Mouse (Mus musculus) heart, embryonic 13.5 days (tissue): ENCODE data around the gene Maneal. TPM values are rescaled to one million over a fixed set of nuclear protein-coding genes. Genes with fewer than 3 reads are reported as not detected.

ENCODE experiments used
- ATAC-seq: fragments of 200-750 bp; cut with Nextera tagmentation; 2 replicates; pipeline ENCODE4 v1.8.0; 2017; ENCODE audit warnings: moderate TSS enrichment; ENCODE audit not compliant: insufficient number of reproducible peaks, low FRiP score, low TSS enrichment; ENCODE audit errors: extremely low read depth
- H3K27ac ChIP-seq: fragments of 300-500 bp; sonication (generic); replicated peaks from 2 replicates; pipeline ENCODE4 v1.5.1; 2015; ENCODE audit warnings: moderate library complexity, mild to moderate bottlenecking, inconsistent platforms
- H3K27me3 ChIP-seq: fragments of 300-500 bp; sonication (generic); replicated peaks from 2 replicates; pipeline ENCODE4 v1.6.1; 2015; ENCODE audit warnings: mild to moderate bottlenecking, inconsistent platforms
- H3K36me3 ChIP-seq: fragments of 300-500 bp; sonication (generic); 2 replicates; pipeline ENCODE4 v1.6.1; 2015; ENCODE audit warnings: mild to moderate bottlenecking, inconsistent platforms
- H3K4me1 ChIP-seq: fragments of 300-500 bp; sonication (generic); 2 replicates; pipeline ENCODE4 v1.6.1; 2015; ENCODE audit warnings: inconsistent platforms
- H3K4me2 ChIP-seq: fragments of 300-500 bp; sonication (generic); 2 replicates; pipeline ENCODE4 v1.6.1; 2015; ENCODE audit warnings: inconsistent platforms, mild to moderate bottlenecking, moderate library complexity
- H3K4me3 ChIP-seq: fragments of 300-500 bp; sonication (generic); 2 replicates; pipeline ENCODE4 v1.5.1; 2015; ENCODE audit warnings: moderate library complexity, mild to moderate bottlenecking, inconsistent platforms
- H3K9ac ChIP-seq: fragments of 300-500 bp; sonication (generic); 2 replicates; pipeline ENCODE4 v1.6.1; 2015; ENCODE audit warnings: inconsistent platforms, mild to moderate bottlenecking, moderate library complexity
- H3K9me3 ChIP-seq: fragments of 300-500 bp; sonication (generic); 2 replicates; pipeline ENCODE4 v1.6.1; 2016; ENCODE audit warnings: inconsistent platforms
- WGBS: fragments of 180-500 bp; shearing (Covaris S2); methylation state at CpG from one replicate; pipeline ENCODE4 v1.1.7; 2015; ENCODE audit warnings: mixed read lengths; 5-methylcytosine and 5-hydroxymethylcytosine counted together
- polyA plus RNA-seq: library from polyadenylated mRNA; unstranded; fragments of >200 nt; fragmentation: Nextera tagmentation; extraction: Ambion mirVana; gene quantifications from 2 replicates; pipeline ENCODE4 v1.2.1, GENCODE M21; 2015

Gene Maneal
- polyA plus RNA-seq, 1 experiment from 2014 or later: not detected

DNA sequence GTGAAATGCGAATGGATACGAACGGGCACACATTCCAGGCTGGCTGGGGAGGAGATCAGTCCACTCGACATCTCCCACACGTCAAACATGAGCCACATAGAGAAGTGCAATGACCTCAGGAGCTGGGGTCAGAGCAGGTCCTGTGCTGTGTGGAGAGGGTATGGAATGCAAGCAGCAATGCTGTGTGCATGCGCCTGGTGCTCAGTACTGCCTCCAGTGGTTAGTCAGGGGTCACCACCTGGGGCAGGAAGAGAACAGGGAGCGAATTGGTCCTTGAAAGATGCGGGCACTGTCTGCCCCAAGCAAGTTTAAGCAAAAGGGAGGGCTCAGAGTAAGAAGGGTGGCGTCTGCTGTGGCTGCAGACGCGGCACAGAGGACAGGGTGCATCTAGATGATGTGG is 18.5 kb downstream of the Maneal start:
- Histone ChIP-seq H3K9ac (no peak overlapping the region), H3K27ac (no peak overlapping the region), H3K4me3 (no peak overlapping the region), H3K4me1 (peaks cover 6% of the 10 kb centered on the region; the same call in 1 of the 2 replicates), H3K36me3 (peaks cover 50% of the 10 kb centered on the region), H3K9me3 (no peaks in the 10 kb centered on the region), H3K4me2 (no peak overlapping the region), H3K27me3 (no peaks in the 10 kb centered on the region)
- ATAC-seq: no peak
- 43% methylated on average over 11 of the region's 11 CpGs for WGBS

DNA sequence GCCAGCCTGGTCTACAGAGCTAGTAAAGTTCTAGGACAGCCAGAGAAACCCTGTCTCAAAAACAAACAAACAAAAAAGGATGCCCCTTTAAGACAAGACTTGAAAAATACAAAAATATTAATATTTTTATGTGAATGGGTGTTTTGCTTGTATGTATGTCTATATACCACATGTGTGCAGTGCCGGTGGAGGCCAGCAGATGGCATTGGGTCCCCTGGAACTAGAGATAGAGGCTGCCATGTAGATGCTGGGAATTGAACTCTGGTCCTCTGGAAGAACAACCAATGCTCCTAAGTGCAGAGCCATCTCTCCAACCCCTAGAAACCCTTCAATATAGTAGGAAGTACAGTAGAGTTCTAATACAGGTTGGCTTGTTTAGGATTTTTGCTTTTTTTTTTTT is 21.0 kb downstream of the Maneal start:
- Histone ChIP-seq H3K4me1 (no peaks in the 10 kb centered on the region), H3K4me2 (no peak overlapping the region), H3K27me3 (no peaks in the 10 kb centered on the region), H3K27ac (no peak overlapping the region), H3K9ac (no peak overlapping the region), H3K9me3 (no peaks in the 10 kb centered on the region), H3K4me3 (no peak overlapping the region), H3K36me3 (peaks cover 66% of the 10 kb centered on the region)
- ATAC-seq: no peak
- 95% methylated on average over 1 of the region's 1 CpGs for WGBS

DNA sequence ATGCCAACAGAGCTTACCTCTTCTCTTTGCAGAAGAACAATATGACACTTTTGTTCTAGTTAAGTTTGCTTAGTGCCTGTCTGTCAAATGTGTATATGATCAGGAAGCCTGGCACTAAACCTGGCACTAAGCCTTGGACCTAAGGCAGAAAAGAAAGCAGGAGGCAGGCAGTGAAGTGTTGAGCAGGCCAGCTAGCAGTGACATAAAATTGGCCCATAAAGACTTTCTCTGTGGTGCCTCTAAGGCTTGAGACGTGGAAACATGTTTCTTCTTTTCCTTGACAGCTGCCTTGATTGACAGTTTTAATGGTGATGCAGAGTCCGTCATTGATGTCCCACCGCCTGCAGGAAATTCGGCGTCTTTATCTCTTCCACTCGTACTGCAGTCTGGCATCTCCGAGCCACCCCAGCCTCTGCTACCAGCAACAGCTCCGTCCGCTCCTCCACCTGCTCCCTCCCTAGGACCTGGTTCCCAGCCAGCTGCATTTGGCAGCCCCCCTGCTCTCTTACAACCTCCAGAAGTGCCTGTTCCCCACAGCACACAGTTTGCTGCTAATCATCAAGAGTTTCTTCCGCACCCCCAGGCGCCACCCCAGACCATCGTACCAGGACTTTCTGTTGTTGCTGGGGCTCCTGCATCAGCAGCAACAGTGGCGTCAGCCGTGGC is 23.8 kb downstream of the Maneal start:
- ATAC-seq: no peak
- Histone ChIP-seq H3K4me2 (no peak overlapping the region), H3K4me1 (no peaks in the 10 kb centered on the region), H3K4me3 (no peak overlapping the region), H3K9me3 (no peaks in the 10 kb centered on the region), H3K36me3 (peaks cover 78% of the 10 kb centered on the region), H3K27ac (no peak overlapping the region), H3K9ac (no peak overlapping the region), H3K27me3 (no peaks in the 10 kb centered on the region)
- 76% methylated on average over 14 of the region's 14 CpGs for WGBS

DNA sequence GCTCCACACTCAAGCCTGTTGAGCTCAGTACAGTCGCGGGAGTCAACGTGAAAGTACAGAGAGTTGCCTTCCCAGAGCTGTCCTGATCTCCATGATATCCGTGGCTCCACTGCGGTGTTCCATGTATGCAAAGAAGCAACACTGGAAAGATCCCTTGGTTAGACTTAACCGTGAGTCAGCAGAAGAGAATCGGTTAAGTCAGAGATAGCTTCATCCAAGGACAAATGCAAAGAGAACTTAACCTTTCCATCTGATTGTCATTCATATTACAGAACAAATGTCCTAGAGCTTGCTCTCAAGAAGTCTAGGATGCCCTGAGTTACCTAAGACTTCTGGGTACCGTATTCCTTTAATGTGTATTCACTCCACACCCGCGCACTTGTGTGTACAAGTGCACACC is 29.2 kb downstream of the Maneal start:
- Histone ChIP-seq H3K4me2 (no peak overlapping the region), H3K27ac (no peak overlapping the region), H3K9ac (no peak overlapping the region), H3K27me3 (no peaks in the 10 kb centered on the region), H3K36me3 (peaks cover 62% of the 10 kb centered on the region), H3K9me3 (no peaks in the 10 kb centered on the region), H3K4me3 (no peak overlapping the region), H3K4me1 (no peaks in the 10 kb centered on the region)
- 92% methylated on average over 10 of the region's 10 CpGs for WGBS
- ATAC-seq: no peak

DNA sequence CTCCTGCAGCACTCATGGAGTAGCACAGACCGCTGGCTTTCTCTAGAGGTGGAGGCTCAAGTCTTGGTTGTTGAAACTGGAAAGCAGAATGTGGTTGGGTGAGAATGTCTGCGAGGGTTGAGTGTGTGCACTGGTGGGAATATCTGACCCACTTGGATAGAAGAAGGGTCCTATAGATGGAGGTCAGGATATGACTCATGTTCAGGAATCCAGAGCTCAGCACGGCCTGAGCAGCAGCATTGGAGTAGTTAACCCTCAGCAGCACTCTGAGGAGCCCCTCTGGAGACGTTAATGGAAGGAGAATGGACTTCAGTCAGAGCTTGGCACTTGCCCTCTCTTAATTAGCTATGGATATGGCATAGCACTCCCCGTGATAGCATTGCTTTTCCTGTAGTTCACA is 32.3 kb downstream of the Maneal start:
- WGBS: 66% methylated on average over 5 of the region's 5 CpGs
- Histone ChIP-seq H3K4me1 (no peaks in the 10 kb centered on the region), H3K4me3 (no peak overlapping the region), H3K9ac (no peak overlapping the region), H3K36me3 (peaks cover 72% of the 10 kb centered on the region), H3K4me2 (no peak overlapping the region), H3K9me3 (no peaks in the 10 kb centered on the region), H3K27ac (no peak overlapping the region), H3K27me3 (no peaks in the 10 kb centered on the region)
- no peak for ATAC-seq

DNA sequence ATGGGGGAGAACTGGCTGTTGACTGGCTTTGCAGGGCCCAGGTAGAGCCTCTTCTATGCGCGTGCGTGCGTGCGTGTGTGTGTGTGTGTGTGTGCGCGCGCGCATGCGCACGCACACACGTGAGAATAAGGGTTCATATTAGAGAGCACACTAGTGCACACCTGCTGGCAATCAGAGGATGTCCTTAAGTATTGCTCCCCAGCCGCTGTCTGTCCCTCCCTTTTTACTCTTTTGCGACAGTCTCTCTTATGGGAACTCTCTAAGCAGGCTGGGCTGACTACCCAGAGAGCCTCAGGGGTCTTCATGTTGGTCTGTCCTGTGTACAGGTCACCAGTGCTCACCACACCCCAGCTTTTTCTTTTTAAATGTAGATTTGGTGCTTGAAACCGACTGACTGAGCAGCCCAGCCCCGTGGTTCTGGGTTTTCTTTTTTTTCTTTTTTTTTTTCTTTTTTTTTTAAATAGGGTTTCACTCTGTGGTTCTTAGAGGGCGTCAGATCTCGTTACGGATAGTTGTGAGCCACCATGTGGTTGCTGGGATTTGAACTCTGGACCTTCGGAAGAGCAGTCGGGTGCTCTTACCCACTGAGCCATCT is 36.5 kb downstream of the Maneal start:
- H3K36me3 ChIP-seq: peaks cover 81% of the 10 kb centered on the region
- H3K9ac ChIP-seq: no peak overlapping the region
- H3K27me3 ChIP-seq: no peaks in the 10 kb centered on the region
- ATAC-seq: no peak
- 93% methylated on average over 21 of the region's 21 CpGs for WGBS
- H3K4me2 ChIP-seq: no peak overlapping the region
- no peak overlapping the region for H3K27ac ChIP-seq
- no peaks in the 10 kb centered on the region for H3K9me3 ChIP-seq
- no peaks in the 10 kb centered on the region for H3K4me1 ChIP-seq
- no peak overlapping the region for H3K4me3 ChIP-seq

DNA sequence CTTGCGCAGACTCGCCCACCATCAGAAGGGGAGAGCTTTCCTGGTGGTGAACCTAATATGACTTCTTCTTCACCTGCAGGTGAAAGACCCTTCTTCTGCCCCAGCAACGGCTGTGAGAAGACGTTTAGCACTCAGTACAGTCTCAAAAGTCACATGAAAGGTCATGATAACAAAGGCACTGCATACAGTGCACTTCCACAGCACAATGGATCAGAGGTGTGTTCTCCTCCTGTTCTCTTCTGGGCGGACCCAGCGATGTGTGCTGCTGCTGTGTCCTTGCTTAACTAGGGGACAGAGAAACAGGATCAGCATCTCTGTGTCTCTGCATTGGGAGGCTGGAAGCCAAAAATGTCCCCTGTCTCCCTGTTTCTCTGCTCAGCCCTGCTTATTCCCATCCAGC is 37.0 kb downstream of the Maneal start:
- no peak overlapping the region for H3K4me2 ChIP-seq
- WGBS: 85% methylated on average over 6 of the region's 6 CpGs
- no peaks in the 10 kb centered on the region for H3K9me3 ChIP-seq
- no peaks in the 10 kb centered on the region for H3K4me1 ChIP-seq
- no peak overlapping the region for H3K4me3 ChIP-seq
- peaks cover 81% of the 10 kb centered on the region for H3K36me3 ChIP-seq
- no peak for ATAC-seq
- H3K9ac ChIP-seq: no peak overlapping the region
- no peaks in the 10 kb centered on the region for H3K27me3 ChIP-seq
- no peak overlapping the region for H3K27ac ChIP-seq

DNA sequence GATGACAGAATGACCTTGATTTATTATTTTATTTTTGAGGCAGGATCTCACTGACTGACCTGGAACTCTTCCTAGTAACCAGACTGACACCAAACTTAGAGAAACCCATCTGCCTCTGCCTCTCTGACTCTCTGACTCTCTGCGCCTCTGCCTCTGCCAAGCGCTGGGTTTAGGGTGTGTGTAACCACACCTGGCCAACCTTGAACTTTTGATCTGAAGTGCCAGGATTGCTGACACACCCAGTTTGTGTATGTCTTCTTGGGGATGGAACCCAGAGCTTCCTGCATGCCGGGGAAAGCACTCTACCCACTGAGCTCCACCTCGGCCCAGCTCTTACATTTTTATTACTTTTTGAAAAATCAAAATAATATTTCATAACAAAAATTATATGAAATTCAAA is 43.1 kb downstream of the Maneal start:
- Histone ChIP-seq H3K27ac (no peak overlapping the region), H3K27me3 (no peaks in the 10 kb centered on the region), H3K36me3 (peaks cover 52% of the 10 kb centered on the region), H3K4me2 (no peak overlapping the region), H3K9ac (no peak overlapping the region), H3K4me1 (peaks cover 16% of the 10 kb centered on the region), H3K4me3 (no peak overlapping the region), H3K9me3 (no peaks in the 10 kb centered on the region)
- no peak for ATAC-seq
- WGBS: 88% methylated on average over 4 of the region's 4 CpGs

DNA sequence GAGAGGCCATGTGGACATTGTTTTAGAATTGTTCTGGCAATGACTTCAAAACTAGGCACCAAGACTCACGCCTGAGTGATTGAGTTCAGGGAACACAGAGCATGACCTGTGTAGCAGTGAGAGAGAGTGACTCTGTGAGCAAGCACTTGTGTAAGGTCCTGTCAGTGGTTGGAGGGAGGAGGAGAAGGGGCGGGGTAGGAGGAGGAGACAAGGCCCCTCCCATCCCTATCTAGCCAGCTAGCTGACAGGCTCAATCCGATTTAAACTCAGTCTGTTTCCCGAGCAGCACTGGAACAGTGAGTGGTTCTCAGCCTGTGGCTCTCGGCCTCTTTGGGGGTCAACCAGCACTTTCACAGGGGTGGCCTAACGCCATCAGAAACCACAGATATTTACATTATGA is 44.2 kb downstream of the Maneal start:
- no peaks in the 10 kb centered on the region for H3K27me3 ChIP-seq
- ATAC-seq: peak; percentile 63
- 19% methylated on average over 6 of the region's 6 CpGs for WGBS
- no peak overlapping the region for H3K4me3 ChIP-seq
- H3K27ac ChIP-seq: peak overlapping the region; percentile 30
- peaks cover 16% of the 10 kb centered on the region for H3K4me1 ChIP-seq
- H3K9me3 ChIP-seq: no peaks in the 10 kb centered on the region
- H3K4me2 ChIP-seq: peak overlapping the region; percentile 21
- H3K9ac ChIP-seq: peak overlapping the region; percentile 42; the same call in 1 of the 2 replicates
- peaks cover 46% of the 10 kb centered on the region for H3K36me3 ChIP-seq

DNA sequence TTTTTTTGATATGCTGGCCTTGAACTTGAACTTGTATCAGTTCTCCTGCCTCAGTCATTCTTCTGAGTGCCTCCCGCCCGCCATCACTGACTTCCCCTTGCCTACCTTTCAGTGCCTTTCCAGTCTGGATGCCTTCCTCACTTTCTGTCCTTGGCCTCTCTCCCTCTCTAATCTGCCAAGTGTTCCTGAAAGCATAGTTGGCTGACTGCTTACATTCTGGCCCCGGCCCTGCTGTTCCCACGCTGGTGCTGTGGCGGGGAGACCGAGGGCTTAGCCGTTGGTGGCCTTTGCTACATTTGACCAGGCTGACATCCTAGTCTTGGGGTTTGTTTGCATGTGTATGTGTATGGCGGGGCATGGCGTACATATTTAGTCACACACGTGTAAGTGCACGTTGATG is 46.1 kb downstream of the Maneal start:
- H3K4me2 ChIP-seq: no peak overlapping the region
- no peak overlapping the region for H3K4me3 ChIP-seq
- H3K4me1 ChIP-seq: peaks cover 16% of the 10 kb centered on the region
- no peak for ATAC-seq
- no peak overlapping the region for H3K27ac ChIP-seq
- WGBS: 91% methylated on average over 11 of the region's 11 CpGs
- peaks cover 36% of the 10 kb centered on the region for H3K36me3 ChIP-seq
- no peaks in the 10 kb centered on the region for H3K27me3 ChIP-seq
- H3K9me3 ChIP-seq: no peaks in the 10 kb centered on the region
- H3K9ac ChIP-seq: no peak overlapping the region

DNA sequence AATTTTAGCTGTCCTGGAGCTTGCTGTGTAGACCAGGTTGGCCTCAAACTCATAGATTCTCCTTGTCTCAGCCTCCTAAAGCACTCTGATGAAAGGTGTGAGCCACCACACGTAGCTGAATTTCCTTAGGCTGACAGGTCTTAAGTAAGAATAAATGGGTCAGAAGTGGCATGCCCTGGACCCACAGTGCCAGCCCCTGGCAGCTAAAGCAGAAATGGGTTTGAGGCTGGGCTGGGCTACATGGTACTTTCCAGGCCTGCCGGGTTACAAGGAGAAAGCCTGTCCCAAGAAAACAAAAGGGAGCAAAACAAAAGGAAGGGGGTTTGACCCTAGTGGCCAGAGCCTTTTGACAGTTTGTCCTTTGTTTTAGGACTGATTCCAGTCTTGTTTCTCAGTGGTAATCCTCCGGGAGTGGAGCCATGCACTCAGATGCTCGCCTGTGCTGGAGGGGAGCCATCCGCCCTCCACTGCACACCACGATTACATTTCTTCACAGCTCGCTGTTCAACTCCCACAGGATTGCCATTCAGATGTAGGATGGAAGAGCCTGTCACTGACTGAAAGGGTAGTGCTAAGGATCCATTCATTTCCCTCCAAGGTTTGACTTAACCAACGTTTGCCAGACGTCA is 50.5 kb downstream of the Maneal start:
- WGBS: 57% methylated on average over 9 of the region's 9 CpGs
- peaks cover 48% of the 10 kb centered on the region for H3K36me3 ChIP-seq
- no peak overlapping the region for H3K4me3 ChIP-seq
- peaks cover 17% of the 10 kb centered on the region for H3K4me1 ChIP-seq
- no peaks in the 10 kb centered on the region for H3K9me3 ChIP-seq
- no peak overlapping the region for H3K27ac ChIP-seq
- no peak for ATAC-seq
- H3K4me2 ChIP-seq: no peak overlapping the region
- H3K27me3 ChIP-seq: no peaks in the 10 kb centered on the region
- H3K9ac ChIP-seq: no peak overlapping the region

DNA sequence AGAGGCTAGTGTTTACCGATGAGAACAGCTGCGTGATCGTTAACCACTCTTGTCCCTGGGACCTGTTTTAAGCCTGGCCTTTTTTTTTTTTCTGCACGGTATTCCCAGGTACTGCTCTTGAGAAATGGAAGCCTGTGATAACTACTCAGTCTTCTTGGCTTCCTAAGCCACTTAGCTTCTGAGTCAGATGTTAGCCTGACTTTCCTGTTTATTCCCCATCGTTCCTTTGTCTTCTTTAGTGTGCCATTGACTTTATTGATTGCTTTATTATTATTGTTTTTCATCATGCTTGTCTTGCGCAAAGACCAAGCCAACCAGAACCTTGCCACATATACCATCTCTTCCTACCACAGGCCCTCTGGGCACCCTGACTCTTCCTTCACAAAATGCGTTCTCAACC is 51.9 kb downstream of the Maneal start:
- 89% methylated on average over 7 of the region's 7 CpGs for WGBS
- H3K9ac ChIP-seq: no peak overlapping the region
- no peak for ATAC-seq

More for the DNA sequence above, 51.9 kb downstream of the Maneal start:
- Histone ChIP-seq H3K4me1 (peaks cover 17% of the 10 kb centered on the region), H3K27ac (no peak overlapping the region), H3K36me3 (peaks cover 55% of the 10 kb centered on the region), H3K4me3 (no peak overlapping the region), H3K27me3 (no peaks in the 10 kb centered on the region), H3K9me3 (no peaks in the 10 kb centered on the region), H3K4me2 (no peak overlapping the region)
